Mouse (Mus musculus) ES-E14 (cell line): ENCODE data around the gene Slc25a5. TPM values are rescaled to one million over a fixed set of nuclear protein-coding genes. Genes with fewer than 3 reads are reported as not detected.
"Not testable (repeated sequence)": the region's sequence is repeated elsewhere in the genome, so short reads cannot be mapped to it uniquely, and the experiment has no call there.

Experiments used
- DNase-seq: peaks from one replicate; pipeline ENCODE4 v3.0.0-alpha.2; 2013; ENCODE audit warnings: low read depth, low spot score
- H3K27ac ChIP-seq: 2 replicates; pipeline ENCODE4 v1.5.1; 2012; ENCODE audit warnings: low read depth, mild to moderate bottlenecking, low read length, moderate library complexity, mixed read lengths; ENCODE audit not compliant: poor library complexity, insufficient read depth, severe bottlenecking
- H3K36me3 ChIP-seq: 2 replicates; pipeline ENCODE4 v1.6.1; 2012; ENCODE audit warnings: mild to moderate bottlenecking, low read length, moderate library complexity, mixed read lengths; ENCODE audit not compliant: control insufficient read depth, poor library complexity, insufficient read depth, severe bottlenecking
- H3K4me1 ChIP-seq, 2 experiments: fragments of 150-350 bp in 1 of 2; sonication (generic) in 1 of 2; 2 replicates each; pipeline ENCODE4 v1.6.1; 2012; ENCODE audit warnings: low read length in 2 of 2, mild to moderate bottlenecking in 1 of 2, mixed read lengths in 1 of 2; ENCODE audit not compliant: control insufficient read depth in 2 of 2, insufficient read depth in 2 of 2, poor library complexity in 1 of 2
- H3K4me3 ChIP-seq, 2 experiments: fragments of 150-350 bp in 1 of 2; sonication (generic) in 1 of 2; 2 replicates each; pipeline ENCODE4 v1.5.1; 2012; ENCODE audit warnings: low read length in 2 of 2, low read depth in 1 of 2, mild to moderate bottlenecking in 1 of 2, mixed read lengths in 1 of 2; ENCODE audit not compliant: insufficient read depth in 1 of 2, poor library complexity in 1 of 2, severe bottlenecking in 1 of 2
- H3K9ac ChIP-seq: 2 replicates; pipeline ENCODE4 v1.6.1; 2012; ENCODE audit warnings: low read depth, mild to moderate bottlenecking, low read length, mixed read lengths; ENCODE audit not compliant: poor library complexity, insufficient read depth, severe bottlenecking
- H3K9me3 ChIP-seq: fragments of 150-350 bp; sonication (generic); 2 replicates; pipeline ENCODE4 v1.6.1; 2012; ENCODE audit warnings: low read depth, mild to moderate bottlenecking, low read length; ENCODE audit not compliant: control insufficient read depth, insufficient read depth
- CHD2 ChIP-seq: IDR thresholded peaks from 2 replicates; pipeline ENCODE4 v1.6.1; 2014; ENCODE audit warnings: mild to moderate bottlenecking, low read depth, low read length, inconsistent platforms
- HCFC1 ChIP-seq: IDR thresholded peaks from 2 replicates; pipeline ENCODE4 v1.6.1; 2012; ENCODE audit warnings: low read length, inconsistent platforms, borderline replicate concordance; ENCODE audit not compliant: insufficient read depth
- MAFK ChIP-seq: IDR thresholded peaks from 2 replicates; pipeline ENCODE4 v1.6.1; 2014; ENCODE audit warnings: mild to moderate bottlenecking, low read depth, low read length, inconsistent platforms; ENCODE audit not compliant: insufficient read depth
- ZC3H11A ChIP-seq: IDR thresholded peaks from 2 replicates; pipeline ENCODE4 v1.6.1; 2012; ENCODE audit warnings: low read depth, mild to moderate bottlenecking, inconsistent platforms, low read length, borderline replicate concordance
- ZNF384 ChIP-seq: IDR thresholded peaks from 2 replicates; pipeline ENCODE4 v1.6.1; 2012; ENCODE audit warnings: low read depth, low read length, inconsistent platforms
- in situ Hi-C, 2 experiments: fragments of 600-800 bp; cut with MboI; formaldehyde crosslinking; loops; one replicate each; pipeline ENCODE4 v1.15.1; 2025; ENCODE audit warnings: low sequenced_read_pairs in 2 of 2, inconsistent platforms in 1 of 2; ENCODE audit not compliant: unreplicated experiment in 2 of 2
- total RNA-seq: library from RNA; depleted of rRNA; stranded (reverse); fragments of 300-350 nt; gene quantifications from 2 replicates; pipeline ENCODE4 v1.2.3, GENCODE M21; 2012

Slc25a5 gene
- total RNA-seq, 1 experiment = 605 TPM

DNA sequence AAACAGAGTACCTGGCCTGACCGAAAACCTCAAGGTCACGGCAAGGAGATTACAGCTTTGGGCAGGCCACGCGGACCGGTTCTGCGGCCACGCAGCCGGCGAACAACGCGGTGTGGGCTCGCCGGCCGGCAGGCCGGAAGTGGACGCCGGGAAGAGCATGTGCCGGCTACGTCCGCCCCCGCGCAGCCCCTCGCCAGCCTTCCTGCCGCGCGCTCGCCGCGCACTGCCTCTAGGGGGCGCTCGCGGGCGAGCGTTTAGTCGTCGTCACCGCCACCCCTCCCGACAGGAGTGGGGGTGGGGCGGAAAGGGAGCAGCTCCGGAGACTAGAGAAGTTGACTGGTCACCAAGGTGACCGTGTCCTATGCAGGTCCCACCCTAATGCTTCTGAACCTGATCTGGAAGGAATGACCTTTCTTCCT lies 721 bp downstream of the Slc25a5 start:
- TF ChIP-seq HCFC1 (peak; percentile 43; the same call in 1 of the 2 replicates), ZNF384 (no peak)

GRCm38 (mm10) chrX:36796734-36797133 lies 1.3 kb downstream of the Slc25a5 start:
- peak overlapping the region; percentile 90 to 94 for H3K4me3 ChIP-seq
- H3K27ac ChIP-seq, DNase-seq, H3K9me3 ChIP-seq, H3K4me1 ChIP-seq, in situ Hi-C loops: not testable (repeated sequence)
- H3K36me3 ChIP-seq = peaks cover 16% of the 10 kb centered on the region
- H3K9ac ChIP-seq = peak overlapping the region; percentile 74; the same call in 1 of the 2 replicates

More for the DNA sequence above, 721 bp downstream of the Slc25a5 start:
- peak overlapping the region; percentile 90 to 94 for H3K4me3 ChIP-seq
- peak overlapping the region; percentile 86 for H3K27ac ChIP-seq
- H3K9ac ChIP-seq = peak overlapping the region; percentile 92
- DNase-seq = no peak
- in situ Hi-C loops = no loop called here
- peaks cover 16% of the 10 kb centered on the region for H3K36me3 ChIP-seq
- peaks cover 0 to 2% of the 10 kb centered on the region in 2 experiments; a peak in 1 of 4 replicates for H3K4me1 ChIP-seq
- H3K9me3 ChIP-seq = no peaks in the 10 kb centered on the region

DNA sequence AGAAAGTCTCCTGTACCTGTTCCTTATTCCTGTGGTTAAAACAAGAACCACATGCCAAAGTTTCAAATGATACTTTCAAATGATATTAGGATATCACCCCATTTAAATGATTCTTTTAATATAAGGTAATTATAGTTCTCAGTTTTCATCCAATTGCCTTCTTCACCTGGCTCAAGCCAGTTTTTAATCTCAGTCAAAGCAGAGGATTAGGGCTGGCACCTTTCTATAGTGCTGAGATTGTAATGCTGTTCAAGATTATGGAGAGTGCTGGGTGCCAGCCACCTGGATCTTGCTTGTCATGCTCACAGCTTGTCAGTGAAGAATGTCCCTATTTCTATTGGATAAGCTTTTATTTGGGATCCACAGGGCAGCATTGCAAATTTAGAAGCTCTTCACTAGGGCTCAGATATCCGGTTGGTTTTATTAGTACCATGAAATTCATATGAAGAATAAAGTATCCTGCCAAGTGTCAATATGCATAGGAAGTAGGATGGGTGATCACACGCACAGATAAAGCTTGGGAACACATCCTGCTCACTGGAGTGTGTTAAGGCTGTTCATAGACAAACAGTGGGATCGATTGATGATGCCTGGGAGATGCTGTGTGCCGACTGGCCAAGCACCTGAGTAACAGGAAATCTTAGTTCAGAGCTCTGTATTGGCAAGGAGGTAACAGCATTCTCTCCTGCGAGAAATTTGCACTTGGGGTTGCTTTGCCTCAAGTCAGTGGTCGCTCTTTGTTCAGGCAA lies 3.9 kb downstream of the Slc25a5 start:
- no peak for DNase-seq
- H3K4me3 ChIP-seq = no peak overlapping the region
- TF ChIP-seq CHD2 (peak; percentile 7; the same call in 1 of the 2 replicates), ZC3H11A (no peak)
- H3K4me1 ChIP-seq = no peaks in the 10 kb centered on the region; a peak in 1 of 4 replicates
- H3K27ac ChIP-seq = no peak overlapping the region
- H3K9ac ChIP-seq = no peak overlapping the region
- H3K9me3 ChIP-seq = no peaks in the 10 kb centered on the region
- H3K36me3 ChIP-seq = peaks cover 16% of the 10 kb centered on the region
- in situ Hi-C loops = no loop called here

- Histone ChIP-seq H3K4me1 (peaks cover 0 to 3% of the 10 kb centered on the region in 2 experiments; a peak in 3 of 4 replicates), H3K9me3 (no peaks in the 10 kb centered on the region), H3K9ac (peak overlapping the region; percentile 32; the same call in 1 of the 2 replicates), H3K36me3 (peaks cover 2% of the 10 kb centered on the region; the same call in 1 of the 2 replicates), H3K4me3 (no peak overlapping the region), H3K27ac (no peak overlapping the region; the same call in 1 of the 2 replicates)
- TF ChIP-seq ZC3H11A (no peak), HCFC1 (no peak), ZNF384 (no peak), CHD2 (no peak), MAFK (no peak)
- in situ Hi-C loops = no loop called here
- DNase-seq = no peak
Observed at GRCm38 (mm10) chrX:36803189-36803588, 7.7 kb downstream of the Slc25a5 start.

DNA sequence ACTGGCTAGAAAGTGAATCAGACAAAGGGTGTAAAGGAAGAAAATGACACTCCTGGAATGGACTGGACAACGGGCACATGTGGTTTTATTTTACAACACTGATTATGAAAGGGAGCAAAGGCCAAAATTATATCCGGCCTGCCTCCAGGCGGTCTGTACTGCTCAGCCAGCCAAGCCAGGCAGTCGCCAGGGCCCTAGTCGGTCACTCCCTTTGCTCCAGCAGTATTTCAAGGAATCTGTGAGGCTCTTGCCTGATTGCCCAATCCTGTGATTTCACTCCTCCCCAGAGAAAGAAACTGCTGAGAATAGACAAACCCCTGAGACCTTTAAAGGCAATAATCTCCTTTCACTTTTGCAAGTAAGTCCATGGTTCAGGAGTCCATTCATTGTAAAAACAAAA lies 8.7 kb downstream of the Slc25a5 start:
- Histone ChIP-seq H3K36me3 (no peaks in the 10 kb centered on the region), H3K9ac (no peak overlapping the region), H3K9me3 (no peaks in the 10 kb centered on the region), H3K4me1 (peaks cover 0 to 3% of the 10 kb centered on the region in 2 experiments; a peak in 3 of 4 replicates), H3K4me3 (no peak overlapping the region), H3K27ac (peak overlapping the region; percentile 83; the same call in 1 of the 2 replicates)
- DNase-seq = no peak
- TF ChIP-seq MAFK (no peak), ZNF384 (no peak), ZC3H11A (no peak), HCFC1 (no peak), CHD2 (no peak)
- in situ Hi-C loops = no loop called here
